Mouse (Mus musculus): Measurements from ENCODE around the gene Etnk1. TPM values are rescaled to one million over a fixed set of nuclear protein-coding genes. Genes with fewer than 3 reads are reported as not detected.
"Not testable (repeated sequence)": the region's sequence is repeated elsewhere in the genome, so short reads cannot be mapped to it uniquely, and the experiment has no call there.

Etnk1 gene
- total RNA-seq (2021) = 10 to 100 TPM; 16.1 to 20.3 TPM
- long read RNA-seq, experiment 1, full-length matches to known transcripts = 10 of 15 reads
- long read RNA-seq, experiment 1, partial matches to known transcripts = 1 of 15 reads
- long read RNA-seq, experiment 1, other reads (novel, unspliced or antisense) = 4 of 15 reads
- long read RNA-seq, experiment 2, full-length matches to known transcripts = 7 of 9 reads
- long read RNA-seq, experiment 2, partial matches to known transcripts = 0 of 9 reads
- long read RNA-seq, experiment 2, other reads (novel, unspliced or antisense) = 2 of 9 reads

DNA sequence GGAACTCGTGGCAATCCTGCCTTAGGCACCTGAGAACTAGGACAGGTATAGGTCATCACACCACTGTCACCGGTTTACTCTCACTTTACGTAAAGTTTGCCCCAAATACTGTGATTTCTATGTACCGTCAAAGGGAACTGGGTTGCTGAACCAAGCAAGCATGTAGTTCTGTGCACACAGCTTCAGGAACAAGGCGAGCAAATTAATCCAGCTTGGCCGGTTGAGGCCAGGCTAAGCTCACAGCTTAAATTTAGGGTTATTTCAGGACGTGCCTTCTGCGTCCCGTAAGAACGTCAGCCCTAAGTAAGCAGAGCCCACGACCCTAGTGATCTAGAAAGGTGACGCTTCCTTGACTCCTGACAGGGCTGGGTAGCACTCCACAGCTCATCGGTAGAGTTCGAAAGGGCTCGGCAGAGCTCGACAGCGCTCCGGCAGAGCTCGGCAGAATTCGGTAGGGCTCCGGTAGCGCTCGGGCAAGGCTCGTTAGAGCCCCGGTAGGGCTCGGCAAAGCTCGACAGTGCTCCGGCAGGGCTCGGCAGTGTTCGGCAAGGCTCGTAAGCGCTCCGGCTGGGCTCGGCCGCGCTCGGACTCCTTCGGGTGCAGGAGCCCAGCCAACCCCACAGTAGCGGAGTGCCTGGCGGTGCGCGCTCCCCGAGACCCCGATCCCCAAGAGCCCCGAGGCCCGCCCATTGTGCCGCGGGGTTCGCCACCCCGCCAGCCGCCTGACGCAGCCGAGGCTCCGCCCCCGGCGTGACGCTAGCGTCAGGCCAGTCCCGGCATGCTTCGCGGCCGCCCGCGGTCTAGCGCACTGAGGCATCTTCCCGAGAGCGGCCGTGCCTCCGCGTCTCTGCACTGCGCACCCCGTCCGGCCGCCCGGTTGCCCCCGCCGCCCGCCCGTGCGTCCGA lies at the start of gene Etnk1:
Gene Etnk1, plus strand, starts transcription at position 770 of the 906 bp plus-strand sequence.
- DNase-seq = peak; percentile 96

DNA sequence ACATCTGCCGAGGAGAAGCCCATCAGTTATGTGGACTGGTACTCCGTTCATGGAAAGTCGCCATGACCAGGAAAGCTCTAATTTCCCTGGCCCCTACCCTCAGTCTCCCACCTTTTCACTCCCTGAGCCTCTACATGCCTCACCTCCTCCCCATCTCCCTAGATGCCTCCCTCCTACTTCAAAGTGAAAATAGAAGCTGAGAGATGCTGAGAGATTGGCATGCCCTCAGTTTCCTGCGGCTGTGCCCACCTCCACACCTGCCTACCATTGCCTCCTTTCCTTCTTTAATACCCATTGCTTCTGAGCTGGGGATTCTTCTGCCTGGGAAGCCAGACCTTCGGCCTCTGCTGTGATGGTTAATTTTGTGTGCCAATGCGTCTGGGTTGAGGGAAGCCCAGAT lies 47.7 kb upstream of the Etnk1 start:
- no peak for DNase-seq

DNA sequence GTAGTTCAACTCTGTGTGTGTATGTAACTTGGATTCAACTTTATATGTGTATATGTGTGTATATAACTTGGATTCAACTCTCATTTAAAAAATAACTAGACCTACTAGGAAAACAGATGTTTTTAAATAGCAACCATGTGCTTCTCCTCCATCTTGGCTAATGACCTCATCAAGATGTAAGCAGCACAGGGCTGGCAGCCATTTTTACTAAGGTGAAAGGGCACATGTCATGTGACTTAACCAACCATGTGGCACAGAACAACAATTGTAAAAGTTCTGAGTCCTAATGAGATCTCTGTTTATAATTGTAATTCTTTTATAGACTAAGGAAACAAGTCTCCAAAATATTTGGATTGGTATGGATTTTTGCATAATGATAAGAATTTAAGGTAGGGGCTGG lies 41.3 kb upstream of the Etnk1 start:
- DNase-seq = no peak

- no peak for DNase-seq
These were observed 37.6 kb upstream of the Etnk1 start for GRCm38 (mm10) chr6:143129466-143129865.

GRCm38 (mm10) chr6:143129952-143130351 lies 37.1 kb upstream of the Etnk1 start:
- no peak for DNase-seq

DNA sequence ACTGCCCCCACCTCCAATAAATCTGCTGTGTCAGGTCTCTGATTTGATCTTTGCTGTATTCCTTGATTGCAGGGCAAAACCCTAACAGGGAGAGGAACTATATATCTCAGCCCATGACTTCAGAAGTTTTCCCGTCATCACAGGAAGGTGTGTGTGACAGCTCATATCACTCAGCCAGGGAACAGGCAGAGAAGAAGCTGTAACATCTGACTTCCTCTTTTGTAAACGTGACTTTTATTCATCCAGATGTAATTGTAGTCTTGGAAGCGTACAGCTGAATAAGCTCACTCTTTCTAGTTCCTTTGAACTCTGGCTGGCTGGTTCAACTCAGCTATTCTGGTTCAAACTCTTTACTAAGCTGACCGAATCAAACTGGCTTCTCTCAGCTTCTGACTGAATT lies 36.6 kb upstream of the Etnk1 start:
- no peak for DNase-seq

- no peak for DNase-seq
These were observed 34.9 kb upstream of the Etnk1 start for GRCm38 (mm10) chr6:143131895-143132652.

GRCm38 (mm10) chr6:143133150-143133549 lies 33.9 kb upstream of the Etnk1 start:
- no peak for DNase-seq

DNA sequence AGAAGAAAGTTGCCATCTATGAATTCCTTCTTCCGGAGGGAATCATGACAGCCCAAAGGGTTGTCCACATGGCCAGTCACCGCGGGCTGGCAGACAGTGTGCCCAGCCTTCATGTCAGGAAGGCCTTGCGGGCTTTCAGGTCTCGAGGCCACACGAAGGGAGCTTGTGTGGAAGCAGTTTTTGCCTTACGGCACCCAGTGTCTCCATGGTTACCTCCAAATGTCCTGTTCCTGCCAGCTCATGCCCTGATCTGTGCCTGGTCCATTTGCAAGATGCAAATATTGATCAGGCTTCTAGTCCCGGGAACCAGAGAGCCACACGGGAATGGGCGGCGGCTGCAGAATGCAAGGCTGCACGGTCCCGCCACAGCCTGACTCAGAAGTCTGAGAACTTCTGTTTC lies 31.9 kb upstream of the Etnk1 start:
- no peak for DNase-seq

DNA sequence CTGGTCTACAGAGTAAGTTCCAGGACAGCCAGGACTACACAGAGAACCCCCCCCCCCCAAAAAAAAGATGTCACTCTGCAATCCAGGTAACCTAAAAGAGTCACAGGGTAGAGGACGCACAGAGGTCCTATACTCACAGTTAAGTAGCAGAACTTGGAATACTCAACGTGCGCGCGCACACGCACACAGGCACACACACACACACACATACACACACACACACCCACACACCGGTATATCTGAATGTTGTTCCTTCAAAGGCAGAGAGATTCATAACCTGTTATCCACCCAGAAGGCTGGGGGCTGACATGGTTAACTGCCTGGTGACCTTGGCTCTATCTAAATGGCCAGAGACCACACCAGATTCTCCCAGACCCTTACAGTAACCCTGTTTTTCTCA lies 30.3 kb upstream of the Etnk1 start:
- no peak for DNase-seq

DNA sequence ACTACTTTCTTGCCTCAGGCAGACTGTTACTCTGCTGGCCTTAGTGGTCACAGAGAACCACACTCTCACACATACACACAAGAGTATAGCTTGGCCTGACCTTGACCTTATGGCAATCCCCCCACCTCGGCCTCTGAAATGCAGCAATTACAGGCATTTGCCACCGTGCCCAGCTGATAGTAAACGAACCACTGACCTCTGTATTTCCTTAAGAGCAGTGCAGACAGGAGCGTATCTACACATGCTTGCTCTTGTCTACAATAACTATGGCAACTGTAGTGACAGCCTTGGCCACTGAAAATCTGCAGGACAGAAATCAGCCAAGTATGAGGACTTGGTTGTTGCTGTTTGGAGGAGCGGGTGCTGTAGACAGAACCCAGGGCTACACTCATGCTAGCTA lies 29.7 kb upstream of the Etnk1 start:
- no peak for DNase-seq

DNA sequence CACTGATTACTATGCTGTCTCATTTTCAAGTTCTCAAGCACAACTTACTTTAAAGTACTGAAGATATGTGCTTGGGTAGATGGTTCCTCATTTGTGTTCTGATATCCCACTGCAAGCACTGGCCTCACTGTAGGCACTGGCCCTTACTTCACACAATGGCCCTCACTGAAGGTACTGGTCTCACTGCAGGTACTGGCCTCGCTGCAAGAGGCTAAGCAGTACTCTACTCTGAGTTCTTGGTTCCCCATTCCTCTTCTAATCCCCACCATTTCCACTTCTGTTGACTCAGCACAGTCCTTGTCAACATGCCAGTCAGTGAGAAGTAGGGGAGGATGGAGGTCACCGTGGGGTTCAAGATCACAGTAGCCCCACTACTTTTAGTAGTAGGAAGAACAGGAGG lies 27.6 kb upstream of the Etnk1 start:
- no peak for DNase-seq

GRCm38 (mm10) chr6:143140884-143141283 lies 26.1 kb upstream of the Etnk1 start:
- no peak for DNase-seq

DNA sequence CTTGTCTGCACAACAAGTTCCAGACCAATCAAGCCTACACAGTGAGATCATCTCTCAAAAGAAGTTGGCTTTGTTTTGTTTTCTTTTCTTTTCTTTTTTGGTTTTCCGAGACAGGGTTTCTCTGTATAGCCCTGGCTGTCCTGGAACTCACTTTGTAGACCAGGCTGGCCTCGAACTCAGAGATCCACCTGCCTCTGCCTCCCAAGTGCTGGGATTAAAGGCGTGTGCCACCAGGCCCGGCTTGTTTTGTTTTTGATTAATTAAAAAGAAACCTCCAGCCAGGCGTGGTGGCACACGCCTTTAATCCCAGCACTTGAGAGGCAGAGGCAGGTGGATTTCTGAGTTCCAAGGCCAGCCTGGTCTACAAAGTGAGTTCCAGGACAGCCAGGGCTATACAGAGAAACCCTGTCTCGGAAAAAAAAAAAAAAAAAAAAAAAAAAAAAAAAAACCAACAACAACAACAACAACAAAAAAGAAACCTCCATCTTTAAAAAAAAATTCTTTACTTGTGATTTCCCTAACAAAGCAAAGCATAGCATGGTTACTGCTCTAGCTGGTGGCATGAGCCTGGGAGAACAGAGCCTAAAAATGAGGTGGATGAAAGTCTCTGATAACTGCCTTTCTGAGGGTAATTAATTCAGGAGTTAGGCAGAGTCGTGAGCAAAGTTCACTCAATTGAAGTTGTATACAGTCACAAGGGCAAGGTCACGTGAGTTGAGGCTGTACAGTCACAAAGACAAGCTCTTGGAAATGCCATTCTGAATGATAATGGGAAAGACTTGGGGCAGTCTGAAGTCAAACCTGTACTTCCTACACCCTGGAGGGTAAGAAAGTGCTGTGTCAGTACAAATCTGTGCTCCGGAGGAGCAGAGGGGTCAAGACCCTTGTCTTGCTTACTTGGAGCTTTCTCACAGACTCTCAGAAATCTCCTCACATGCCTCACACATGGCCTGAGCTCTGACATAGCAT lies 25.1 kb upstream of the Etnk1 start:
- not testable (repeated sequence) for DNase-seq

DNA sequence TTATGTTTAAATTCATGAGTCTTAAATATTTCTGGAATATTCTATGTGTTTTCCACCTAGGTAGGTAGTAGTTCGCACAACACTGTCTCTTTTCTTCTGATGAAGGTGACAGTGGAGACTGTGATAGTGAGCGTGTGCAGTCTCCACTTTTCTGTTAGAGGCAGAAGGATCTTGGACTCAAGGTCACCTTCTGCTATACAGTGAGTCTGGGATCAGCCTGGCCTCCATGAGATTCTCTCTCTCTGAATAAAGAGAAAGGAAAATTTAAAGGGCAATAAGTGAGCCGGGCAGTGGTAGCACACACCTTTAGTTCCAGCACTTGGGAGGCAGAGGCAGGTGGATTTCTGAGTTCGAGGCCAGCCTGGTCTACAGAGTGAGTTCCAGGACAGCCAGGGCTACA lies 24.2 kb upstream of the Etnk1 start:
- no peak for DNase-seq

DNA sequence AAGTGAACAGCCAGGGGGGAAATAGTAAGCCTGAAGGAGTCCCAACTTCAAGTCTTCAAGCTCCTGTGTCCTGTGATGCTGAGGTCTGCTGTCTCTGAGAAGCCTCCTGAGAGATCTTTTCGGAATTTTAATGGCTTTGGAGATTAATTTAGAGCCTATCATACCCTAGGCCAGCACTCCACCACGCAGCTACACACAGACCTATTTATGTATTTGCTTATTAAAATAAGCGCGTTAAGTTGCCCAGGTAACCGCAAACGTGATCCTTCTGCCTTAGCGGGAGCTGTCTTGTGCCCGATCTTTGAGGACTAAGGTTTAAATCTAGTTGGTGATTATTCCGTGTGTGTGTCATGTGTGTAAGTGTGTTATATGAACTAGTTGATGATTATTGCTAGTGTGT lies 23.7 kb upstream of the Etnk1 start:
- DNase-seq = no peak

DNA sequence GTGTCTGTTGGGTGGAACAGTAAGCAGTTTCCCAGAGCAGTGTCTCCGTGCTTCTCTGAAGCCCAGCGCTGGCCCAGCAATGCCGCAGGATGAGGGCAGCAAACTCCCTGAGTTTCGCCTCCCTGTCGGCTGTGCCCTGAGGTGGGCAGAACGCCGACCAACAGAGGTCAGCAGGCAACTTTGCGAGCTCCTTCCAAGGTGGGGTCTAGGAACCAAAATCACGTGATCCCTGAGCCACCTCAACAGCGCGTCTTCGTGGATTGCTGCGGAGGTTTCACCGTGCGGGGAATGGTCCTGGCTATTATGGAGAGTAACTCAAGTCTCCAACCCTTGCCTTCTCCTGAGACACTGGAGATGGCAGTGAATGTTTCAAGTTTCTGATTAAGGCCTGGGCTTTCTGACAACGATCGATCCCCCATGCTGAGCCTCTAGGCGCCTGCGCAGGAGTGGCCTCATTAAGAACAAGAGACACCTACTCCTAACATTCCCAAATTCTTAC lies 23.2 kb upstream of the Etnk1 start:
- no peak for DNase-seq

- no peak for DNase-seq
These were observed 22.5 kb upstream of the Etnk1 start for GRCm38 (mm10) chr6:143144556-143144955.

DNA sequence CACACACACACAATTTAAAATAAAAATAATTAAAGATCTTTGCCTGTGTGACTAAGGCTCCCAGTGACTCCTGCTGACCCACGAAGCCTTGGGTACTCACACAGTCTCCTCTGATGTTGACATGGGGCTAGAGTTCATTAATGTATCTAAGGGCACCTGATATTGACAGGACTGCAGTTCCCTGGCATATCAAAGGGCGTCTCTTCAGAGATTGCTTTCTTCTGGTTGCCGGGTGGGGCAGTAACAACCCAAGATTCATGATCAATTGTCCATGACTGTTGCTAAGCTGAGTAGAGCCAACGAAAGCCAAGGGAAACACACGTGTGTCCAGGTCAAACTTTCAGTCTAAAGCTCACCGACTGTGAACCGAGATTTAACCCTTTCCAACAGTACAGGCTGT lies 22.0 kb upstream of the Etnk1 start:
- DNase-seq = no peak

DNA sequence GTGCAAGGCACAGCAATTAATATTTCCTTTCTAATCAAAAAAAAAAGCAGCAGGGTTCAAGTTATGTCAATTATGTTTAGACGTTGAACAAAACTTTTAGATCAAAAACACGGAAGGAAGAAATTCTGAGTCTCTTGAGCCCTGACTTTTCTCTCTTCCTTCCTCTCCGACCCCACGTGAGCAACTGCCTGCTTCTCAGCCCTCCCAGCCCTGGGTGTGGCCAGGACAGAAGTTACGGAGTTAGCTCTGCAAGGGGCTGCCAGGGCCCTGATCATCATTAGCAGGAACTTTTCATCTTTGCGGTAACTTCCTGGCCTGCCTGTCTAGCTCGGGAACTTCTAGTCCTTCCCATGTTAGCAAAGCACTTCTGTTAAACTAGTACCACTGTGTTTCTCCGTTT lies 20.3 kb upstream of the Etnk1 start:
- no peak for DNase-seq

- no peak for DNase-seq
These were observed 18.2 kb upstream of the Etnk1 start for GRCm38 (mm10) chr6:143148868-143149267.

Data from gastrocnemius, postnatal 10 days (tissue).